Mouse (Mus musculus) midbrain, postnatal 0 days (tissue): ENCODE data around the gene Phlda1. TPM values are rescaled to one million over a fixed set of nuclear protein-coding genes. Genes with fewer than 3 reads are reported as not detected.

Experiments used
- ATAC-seq: fragments of 200-750 bp; cut with Nextera tagmentation; 2 replicates; pipeline ENCODE4 v1.8.0; 2017; ENCODE audit warnings: moderate number of reproducible peaks, mild to moderate bottlenecking, moderate TSS enrichment, moderate library complexity; ENCODE audit not compliant: low FRiP score
- DNase-seq: peaks from one replicate; pipeline ENCODE4 v3.0.0-alpha.2; 2015; ENCODE audit warnings: low spot score
- H3K27ac ChIP-seq: fragments of 300-500 bp; sonication (generic); 2 replicates; pipeline ENCODE4 v1.5.1; 2014; ENCODE audit warnings: low read depth, mild to moderate bottlenecking, low read length, mixed read lengths
- H3K27me3 ChIP-seq: fragments of 300-500 bp; sonication (generic); 2 replicates; pipeline ENCODE4 v1.6.1; 2014; ENCODE audit warnings: low read length, control low read depth, mixed read lengths; ENCODE audit not compliant: insufficient read depth
- H3K36me3 ChIP-seq: fragments of 300-500 bp; sonication (generic); 2 replicates; pipeline ENCODE4 v1.6.1; 2014; ENCODE audit warnings: low read length, control low read depth, mixed read lengths; ENCODE audit not compliant: insufficient read depth
- H3K4me1 ChIP-seq: fragments of 300-500 bp; sonication (generic); 2 replicates; pipeline ENCODE4 v1.6.1; 2014; ENCODE audit warnings: mild to moderate bottlenecking, control low read depth, antibody characterized with exemption, low read length, mixed read lengths; ENCODE audit not compliant: insufficient read depth
- H3K4me2 ChIP-seq: fragments of 300-500 bp; sonication (generic); 2 replicates; pipeline ENCODE4 v1.6.1; 2014; ENCODE audit warnings: low read depth, mild to moderate bottlenecking, low read length, mixed read lengths; ENCODE audit not compliant: poor library complexity, severe bottlenecking
- H3K4me3 ChIP-seq: fragments of 300-500 bp; sonication (generic); 2 replicates; pipeline ENCODE4 v1.5.1; 2014; ENCODE audit warnings: low read depth, mild to moderate bottlenecking, low read length, moderate library complexity
- H3K9ac ChIP-seq: fragments of 300-500 bp; sonication (generic); replicated peaks from 2 replicates; pipeline ENCODE4 v1.6.1; 2014; ENCODE audit warnings: mild to moderate bottlenecking, low read length, moderate library complexity, mixed read lengths; ENCODE audit not compliant: poor library complexity, severe bottlenecking
- H3K9me3 ChIP-seq: fragments of 300-500 bp; sonication (generic); 2 replicates; pipeline ENCODE4 v1.6.1; 2016; ENCODE audit warnings: low read length, control low read depth
- CTCF ChIP-seq: IDR thresholded peaks from 2 replicates; pipeline ENCODE4 v1.5.1; 2016; ENCODE audit warnings: antibody characterized with exemption, mild to moderate bottlenecking
- WGBS: fragments of 180-500 bp; shearing (Covaris S2); extraction: QIAGEN DNeasy Blood & Tissue Kit; methylation state at CpG from one replicate; pipeline ENCODE4 v1.1.7; 2014; 5-methylcytosine and 5-hydroxymethylcytosine counted together
- polyA plus RNA-seq: library from polyadenylated mRNA; unstranded; fragments of >200 nt; fragmentation: Nextera tagmentation; extraction: Ambion mirVana; gene quantifications from 2 replicates; pipeline ENCODE4 v1.2.1, GENCODE M21; 2015
- total RNA-seq: library from RNA; depleted of rRNA; stranded (reverse); fragments of >200 nt; gene quantifications from 2 replicates; pipeline ENCODE4 v1.2.3, GENCODE M21; 2014

The Phlda1 gene
- total and polyA plus RNA-seq, 2 experiments from 2014 or later, result 6.8 to 32.9 TPM

DNA sequence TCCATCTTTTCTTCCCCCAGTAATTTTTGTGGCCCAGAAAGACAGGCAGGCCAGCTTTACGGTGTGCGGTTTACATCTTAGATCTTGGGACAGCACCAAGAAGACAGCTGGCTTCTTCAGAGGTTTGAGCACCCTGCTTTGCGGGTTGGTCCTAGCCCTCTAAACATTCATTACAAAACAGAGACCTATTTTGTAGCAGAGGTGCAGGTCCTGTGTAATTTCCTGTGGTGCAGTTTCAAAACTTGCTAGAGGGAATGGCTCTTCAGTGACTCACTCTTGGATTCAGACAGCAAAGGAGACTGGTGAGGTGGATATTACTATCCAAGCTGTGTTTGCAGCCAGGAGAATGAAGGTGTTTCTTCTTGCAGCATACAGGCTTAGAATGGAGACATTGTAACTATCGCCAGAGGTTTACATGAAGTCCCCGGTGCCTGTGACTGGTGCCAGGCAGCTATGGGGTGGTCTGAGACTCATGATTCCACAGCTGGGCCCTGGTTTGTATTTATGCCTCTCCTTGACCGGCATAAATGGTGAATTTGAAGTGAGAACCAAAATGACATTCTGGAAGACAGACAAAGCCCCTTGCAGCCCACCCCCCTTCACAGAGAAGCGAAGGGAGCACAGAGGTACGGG lies 10.8 kb downstream of the Phlda1 start:
- ATAC-seq, result no peak
- TF ChIP-seq CTCF, result no peak
- DNase-seq, result no peak
- 88% methylated on average over 8 of the region's 8 CpGs for whole genome bisulfite sequencing
- H3K27me3 ChIP-seq, result no peaks in the 10 kb centered on the region
- H3K4me3 ChIP-seq, result no peak overlapping the region
- H3K27ac ChIP-seq, result no peak overlapping the region
- H3K9ac ChIP-seq, result no peak overlapping the region
- H3K36me3 ChIP-seq, result no peaks in the 10 kb centered on the region
- H3K9me3 ChIP-seq, result no peaks in the 10 kb centered on the region
- no peak overlapping the region for H3K4me2 ChIP-seq
- 0 out of 2 replicates have a peak, but pooled peaks cover 6% of the 10 kb centered on the region for H3K4me1 ChIP-seq

DNA sequence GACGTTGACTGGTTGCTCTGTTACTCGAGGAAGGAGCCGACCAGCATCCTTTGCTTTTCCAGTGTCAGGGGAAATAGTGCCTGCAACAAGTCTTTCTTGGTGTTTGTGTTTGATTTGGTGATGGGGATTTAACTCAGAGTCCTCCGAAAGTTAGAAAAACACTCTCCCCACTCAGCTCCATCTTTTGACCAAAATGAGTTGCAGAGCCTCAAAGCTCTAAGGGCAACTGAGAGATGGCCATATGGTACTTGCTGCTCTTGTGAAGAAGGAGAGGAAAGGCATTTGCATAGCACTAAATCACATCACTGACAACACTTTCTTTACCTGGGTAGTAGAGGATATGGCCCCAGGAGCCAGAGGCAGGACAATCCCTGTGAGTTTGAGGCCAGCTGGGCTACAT lies 12.3 kb downstream of the Phlda1 start:
- Histone ChIP-seq H3K9ac (no peak overlapping the region), H3K27ac (no peak overlapping the region), H3K4me1 (0 out of 2 replicates have a peak, but pooled peaks cover 6% of the 10 kb centered on the region), H3K9me3 (no peaks in the 10 kb centered on the region), H3K36me3 (no peaks in the 10 kb centered on the region), H3K4me2 (no peak overlapping the region), H3K4me3 (no peak overlapping the region), H3K27me3 (no peaks in the 10 kb centered on the region)
- no peak for DNase-seq
- no peak for ATAC-seq
- WGBS, result 97% methylated on average over 4 of the region's 4 CpGs
- TF ChIP-seq CTCF, result no peak

DNA sequence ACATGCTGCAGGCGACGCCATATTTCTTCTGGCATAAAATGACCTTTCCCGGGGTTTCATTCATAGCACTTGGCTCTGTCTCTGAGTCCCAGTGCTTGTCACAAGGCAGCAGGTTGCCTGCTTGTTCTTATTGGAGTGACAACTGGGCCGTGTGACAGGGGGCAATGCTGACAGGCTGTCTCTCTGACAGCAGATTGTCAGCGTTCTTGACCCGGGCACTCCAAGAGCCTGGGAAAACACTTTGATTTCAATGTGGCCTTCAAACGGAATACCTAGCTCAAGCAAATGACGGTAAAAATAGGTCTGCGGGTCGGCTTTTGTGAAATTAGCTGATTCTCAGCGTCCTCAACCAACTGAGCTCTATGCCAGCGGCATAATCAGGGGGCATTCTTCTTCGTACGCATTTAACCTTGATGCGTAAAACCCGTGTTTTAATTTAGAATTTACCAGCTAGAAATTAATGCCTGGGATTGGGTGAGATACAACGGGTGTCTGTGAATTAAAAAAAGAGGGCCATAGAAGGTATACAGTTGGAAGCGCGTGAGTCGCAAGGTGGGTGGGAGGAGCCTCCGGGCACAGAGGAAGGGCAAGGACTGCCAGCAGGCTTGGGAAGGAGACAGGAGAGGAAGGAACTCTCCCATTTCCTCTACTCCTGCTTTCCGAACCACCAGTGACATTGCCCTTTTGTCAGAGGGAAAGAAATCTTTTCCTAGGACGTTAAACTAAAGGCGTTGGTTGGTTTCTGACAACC lies 13.7 kb downstream of the Phlda1 start:
- Histone ChIP-seq H3K4me1 (0 out of 2 replicates have a peak, but pooled peaks cover 6% of the 10 kb centered on the region), H3K36me3 (no peaks in the 10 kb centered on the region), H3K9me3 (no peaks in the 10 kb centered on the region), H3K9ac (no peak overlapping the region), H3K27me3 (no peaks in the 10 kb centered on the region), H3K27ac (0 out of 2 replicates have a peak overlapping the region, but pooled peaks have one; percentile 38), H3K4me3 (0 out of 2 replicates have a peak overlapping the region, but pooled peaks have one; percentile 2), H3K4me2 (peak overlapping the region; percentile 39)
- DNase-seq (peak; percentile 79), ATAC-seq (0 out of 2 replicates have a peak, but pooled peaks have one; percentile 49)
- TF ChIP-seq CTCF, result no peak
- 35% methylated on average over 24 of the region's 24 CpGs for WGBS

- no peak for TF ChIP-seq CTCF
- Histone ChIP-seq H3K9me3 (no peaks in the 10 kb centered on the region), H3K27me3 (no peaks in the 10 kb centered on the region), H3K4me2 (no peak overlapping the region), H3K27ac (no peak overlapping the region), H3K4me3 (no peak overlapping the region), H3K9ac (no peak overlapping the region), H3K36me3 (no peaks in the 10 kb centered on the region), H3K4me1 (0 out of 2 replicates have a peak, but pooled peaks cover 6% of the 10 kb centered on the region)
- 68% methylated on average over 3 of the region's 3 CpGs for WGBS
- ATAC-seq (no peak), DNase-seq (no peak)
Measured at GRCm38 (mm10) chr10:111520621-111521020, 14.5 kb downstream of the Phlda1 start.

DNA sequence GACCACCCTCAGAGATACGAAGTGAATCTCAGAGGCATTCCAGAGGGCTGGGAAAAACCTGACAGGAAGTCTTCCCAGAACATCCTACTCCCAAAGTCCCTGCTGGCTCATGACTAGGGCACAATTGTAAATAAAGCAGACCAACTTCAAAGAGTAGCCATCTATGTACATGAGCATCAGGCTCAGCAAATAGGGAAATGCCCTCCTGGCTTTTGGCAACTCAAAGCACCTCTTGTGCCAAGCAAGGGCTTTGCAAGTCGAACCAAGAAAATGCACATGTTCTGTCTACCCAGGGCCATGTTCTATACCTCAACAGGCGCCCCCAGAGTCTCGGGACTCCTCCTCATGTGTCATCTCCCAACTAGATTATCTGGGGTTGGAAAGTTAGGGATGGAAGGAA lies 15.6 kb downstream of the Phlda1 start:
- Histone ChIP-seq H3K36me3 (no peaks in the 10 kb centered on the region), H3K27me3 (no peaks in the 10 kb centered on the region), H3K4me1 (0 out of 2 replicates have a peak, but pooled peaks cover 6% of the 10 kb centered on the region), H3K9me3 (no peaks in the 10 kb centered on the region), H3K4me2 (no peak overlapping the region), H3K4me3 (no peak overlapping the region), H3K9ac (no peak overlapping the region), H3K27ac (no peak overlapping the region)
- ATAC-seq (no peak), DNase-seq (no peak)
- no peak for TF ChIP-seq CTCF
- WGBS, result 61% methylated on average over 4 of the region's 4 CpGs

DNA sequence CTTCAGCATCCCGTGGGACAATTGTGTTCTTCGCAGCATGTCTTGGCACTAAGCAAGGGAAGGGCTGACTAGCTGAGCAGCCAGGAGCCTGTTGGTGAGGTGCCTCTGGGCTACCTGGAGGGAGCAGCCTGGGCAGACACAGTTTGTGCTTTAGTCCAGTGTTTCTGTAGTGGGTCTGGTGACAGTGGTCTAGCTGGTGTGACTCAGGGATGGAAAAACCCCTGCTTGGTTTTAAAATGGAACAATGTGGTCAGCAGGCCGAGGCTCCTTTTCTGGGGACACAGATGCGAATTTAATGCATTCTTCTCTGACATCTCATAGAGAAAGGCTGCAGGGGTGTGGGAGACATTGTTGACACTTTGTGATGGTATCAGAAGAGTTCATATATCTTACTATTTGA lies 16.1 kb downstream of the Phlda1 start:
- Histone ChIP-seq H3K36me3 (no peaks in the 10 kb centered on the region), H3K4me3 (no peak overlapping the region), H3K4me2 (no peak overlapping the region), H3K27me3 (no peaks in the 10 kb centered on the region), H3K27ac (no peak overlapping the region), H3K9me3 (no peaks in the 10 kb centered on the region), H3K9ac (no peak overlapping the region), H3K4me1 (0 out of 2 replicates have a peak, but pooled peaks cover 6% of the 10 kb centered on the region)
- WGBS, result 76% methylated on average over 4 of the region's 4 CpGs
- ATAC-seq (no peak), DNase-seq (no peak)
- no peak for TF ChIP-seq CTCF
